Mouse (Mus musculus) liver, postnatal 0 days (tissue): Measurements from ENCODE around the gene Ccdc144b. TPM values are rescaled to one million over a fixed set of nuclear protein-coding genes. Genes with fewer than 3 reads are reported as not detected.

Source experiments
- ATAC-seq: fragments of 200-750 bp; cut with Nextera tagmentation; 2 replicates; pipeline ENCODE4 v1.8.0; 2017; ENCODE audit warnings: mild to moderate bottlenecking, moderate library complexity
- DNase-seq: peaks from one replicate; pipeline ENCODE4 v3.0.0-alpha.2; 2016
- H3K27ac ChIP-seq: fragments of 300-500 bp; sonication (generic); 2 replicates; pipeline ENCODE4 v1.5.1; 2014; ENCODE audit warnings: antibody characterized with exemption, moderate library complexity, mild to moderate bottlenecking, low read depth
- H3K27me3 ChIP-seq: fragments of 300-500 bp; sonication (generic); 2 replicates; pipeline ENCODE4 v1.6.1; 2014; ENCODE audit warnings: low read length, control low read depth, mixed read lengths; ENCODE audit not compliant: insufficient read depth
- H3K36me3 ChIP-seq: fragments of 300-500 bp; sonication (generic); replicated peaks from 2 replicates; pipeline ENCODE4 v1.6.1; 2014; ENCODE audit warnings: mild to moderate bottlenecking, control low read depth, low read length, moderate library complexity, mixed read lengths; ENCODE audit not compliant: insufficient read depth
- H3K4me1 ChIP-seq: fragments of 300-500 bp; sonication (generic); 2 replicates; pipeline ENCODE4 v1.6.1; 2014; ENCODE audit warnings: antibody characterized with exemption, mild to moderate bottlenecking, control low read depth; ENCODE audit not compliant: insufficient read depth
- H3K4me2 ChIP-seq: fragments of 300-500 bp; sonication (generic); 2 replicates; pipeline ENCODE4 v1.6.1; 2014; ENCODE audit warnings: low read depth, mild to moderate bottlenecking, low read length, moderate library complexity, mixed read lengths
- H3K4me3 ChIP-seq: fragments of 300-500 bp; sonication (generic); 2 replicates; pipeline ENCODE4 v1.5.1; 2014; ENCODE audit warnings: low read depth, low read length
- H3K9ac ChIP-seq: fragments of 300-500 bp; sonication (generic); replicated peaks from 2 replicates; pipeline ENCODE4 v1.6.1; 2014; ENCODE audit warnings: mild to moderate bottlenecking, moderate library complexity
- H3K9me3 ChIP-seq: fragments of 300-500 bp; sonication (generic); 2 replicates; pipeline ENCODE4 v1.6.1; 2016; ENCODE audit warnings: mild to moderate bottlenecking, control low read depth, low read length, mixed read lengths
- CTCF ChIP-seq: sonication (generic); IDR thresholded peaks from 2 replicates; pipeline ENCODE4 v1.5.1; 2016; ENCODE audit warnings: antibody characterized with exemption, low read depth
- EP300 ChIP-seq: IDR thresholded peaks from 2 replicates; pipeline ENCODE4 v1.6.1; 2016; ENCODE audit warnings: antibody characterized with exemption, low read depth, mild to moderate bottlenecking
- WGBS: fragments of 180-500 bp; shearing (Covaris S2); extraction: QIAGEN DNeasy Blood & Tissue Kit; methylation state at CpG from one replicate; pipeline ENCODE4 v1.1.7; 2014; ENCODE audit not compliant: insufficient replicate concordance; 5-methylcytosine and 5-hydroxymethylcytosine counted together
- polyA plus RNA-seq: library from polyadenylated mRNA; unstranded; fragments of >200 nt; fragmentation: Nextera tagmentation; extraction: Ambion mirVana; gene quantifications from 2 replicates; pipeline ENCODE4 v1.2.1, GENCODE M21; 2015

Ccdc144b gene
- polyA plus RNA-seq, 1 experiment from 2014 or later = not detected

DNA sequence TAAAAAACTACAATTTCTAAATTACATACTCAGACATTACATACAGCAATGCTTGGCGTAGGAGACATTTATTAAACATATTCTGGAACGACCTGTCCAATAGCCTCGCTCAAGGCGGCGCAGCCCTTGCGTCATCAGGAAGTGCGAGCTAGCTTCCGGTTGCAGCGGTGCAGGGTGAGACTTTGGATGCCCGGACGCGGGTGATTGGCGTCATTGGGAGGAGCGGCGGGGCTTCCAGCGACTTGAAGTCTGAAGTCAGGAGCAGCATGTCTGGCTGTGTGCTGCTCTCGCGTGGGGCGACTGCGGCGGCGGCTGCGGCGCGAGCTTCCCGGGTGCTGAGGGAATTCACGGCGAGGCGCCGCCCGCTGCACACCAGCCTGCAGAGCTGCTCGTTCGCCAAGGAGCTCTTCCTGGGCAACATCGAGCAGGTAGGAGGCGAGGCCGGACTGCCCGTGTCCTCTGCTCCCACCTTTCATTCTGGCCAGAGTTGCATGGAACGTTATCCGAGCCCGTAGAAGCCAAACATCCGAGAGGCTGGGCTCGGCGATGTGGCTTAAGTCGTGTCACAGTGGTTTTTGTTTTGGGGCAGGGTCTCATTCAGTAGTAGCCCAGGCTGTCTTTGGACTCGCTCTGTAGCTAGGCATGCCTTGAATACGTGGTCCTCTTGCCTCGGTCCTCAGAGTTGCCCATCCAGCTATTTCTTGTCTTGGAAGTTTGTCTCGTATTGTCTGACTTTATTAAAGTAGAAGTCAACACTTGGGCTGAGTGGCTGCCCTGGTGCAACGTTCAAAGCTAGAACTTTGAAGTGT lies 12.7 kb upstream of the Ccdc144b start, which contains the start of gene Acad9:
Acad9 (plus strand) TSS at position 137 of the 809 bp plus-strand sequence.
- Histone ChIP-seq H3K36me3 (0 out of 2 replicates have a peak, but pooled peaks cover 2% of the 10 kb centered on the region), H3K9me3 (no peaks in the 10 kb centered on the region), H3K27me3 (no peaks in the 10 kb centered on the region), H3K4me3 (peak within 1 kb of the TSS; percentile 95), H3K27ac (peak within 1 kb of the TSS; percentile 60; the same call in 1 of the 2 replicates), H3K9ac (peak within 1 kb of the TSS; percentile 91), H3K4me2 (peak within 1 kb of the TSS; percentile 77), H3K4me1 (peaks cover 13% of the 10 kb centered on the region)
- ATAC-seq (peak; percentile 97), DNase-seq (peak; percentile 95)
- under 1% methylated on average over 49 of the region's 49 CpGs for WGBS
- TF ChIP-seq CTCF (no peak), EP300 (no peak)

DNA sequence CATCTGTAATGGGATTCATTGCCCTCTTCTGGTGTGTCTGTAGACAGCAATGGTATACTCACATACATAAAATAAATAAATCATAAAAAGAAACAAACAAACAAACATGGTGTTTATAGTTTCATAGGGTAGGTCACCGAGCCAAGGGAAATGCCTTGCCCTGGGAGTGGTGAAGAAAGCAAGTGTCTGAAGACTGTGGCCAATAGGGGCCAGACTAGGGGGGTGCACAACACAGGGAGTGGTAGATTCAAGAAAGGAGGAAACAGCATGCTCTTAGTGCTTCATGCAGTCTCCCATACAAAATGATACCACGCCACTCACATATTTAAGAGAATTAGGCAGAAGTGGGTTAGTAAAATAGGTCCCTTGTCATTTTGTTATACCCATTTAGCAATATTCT lies 11.8 kb upstream of the Ccdc144b start:
- Histone ChIP-seq H3K4me2 (peak overlapping the region; percentile 77), H3K9ac (no peak overlapping the region), H3K27me3 (no peaks in the 10 kb centered on the region), H3K9me3 (no peaks in the 10 kb centered on the region), H3K4me3 (peak overlapping the region; percentile 95), H3K36me3 (0 out of 2 replicates have a peak, but pooled peaks cover 2% of the 10 kb centered on the region), H3K27ac (no peak overlapping the region), H3K4me1 (peaks cover 13% of the 10 kb centered on the region)
- TF ChIP-seq EP300 = no peak
- no peak for TF ChIP-seq CTCF
- WGBS = 85% methylated on average over 2 of the region's 2 CpGs
- no peak for ATAC-seq
- DNase-seq = no peak

DNA sequence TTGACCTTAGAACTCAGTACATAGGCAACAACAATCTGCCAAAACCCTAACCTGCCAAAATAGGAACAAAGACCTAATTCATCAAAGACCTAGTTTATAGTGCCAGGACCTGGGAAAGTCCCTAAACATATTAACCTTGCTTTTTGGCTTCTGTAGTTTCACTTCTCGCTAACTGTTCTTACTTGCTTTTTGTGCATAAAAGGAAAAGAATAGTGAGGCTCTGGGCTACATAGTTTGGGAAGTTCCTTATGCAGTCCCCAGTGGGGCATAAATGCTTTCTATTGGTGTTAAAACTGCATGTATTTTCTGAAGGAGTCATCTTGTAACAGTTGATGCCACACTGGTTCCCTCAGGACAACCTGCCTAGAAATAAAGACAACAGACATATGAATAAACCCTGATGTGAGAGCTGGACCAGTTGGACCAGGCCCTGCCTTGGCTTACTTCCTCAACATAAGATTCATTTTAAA lies 11.3 kb upstream of the Ccdc144b start:
- no peaks in the 10 kb centered on the region for H3K27me3 ChIP-seq
- WGBS = 76% methylated on average over 1 of the region's 1 CpGs
- ATAC-seq (no peak), DNase-seq (no peak)
- no peak overlapping the region for H3K9ac ChIP-seq
- no peak overlapping the region for H3K27ac ChIP-seq
- H3K4me3 ChIP-seq = no peak overlapping the region
- H3K4me2 ChIP-seq = no peak overlapping the region
- H3K4me1 ChIP-seq = peaks cover 13% of the 10 kb centered on the region
- H3K9me3 ChIP-seq = no peaks in the 10 kb centered on the region
- TF ChIP-seq CTCF (no peak), EP300 (no peak)
- no peaks in the 10 kb centered on the region for H3K36me3 ChIP-seq

DNA sequence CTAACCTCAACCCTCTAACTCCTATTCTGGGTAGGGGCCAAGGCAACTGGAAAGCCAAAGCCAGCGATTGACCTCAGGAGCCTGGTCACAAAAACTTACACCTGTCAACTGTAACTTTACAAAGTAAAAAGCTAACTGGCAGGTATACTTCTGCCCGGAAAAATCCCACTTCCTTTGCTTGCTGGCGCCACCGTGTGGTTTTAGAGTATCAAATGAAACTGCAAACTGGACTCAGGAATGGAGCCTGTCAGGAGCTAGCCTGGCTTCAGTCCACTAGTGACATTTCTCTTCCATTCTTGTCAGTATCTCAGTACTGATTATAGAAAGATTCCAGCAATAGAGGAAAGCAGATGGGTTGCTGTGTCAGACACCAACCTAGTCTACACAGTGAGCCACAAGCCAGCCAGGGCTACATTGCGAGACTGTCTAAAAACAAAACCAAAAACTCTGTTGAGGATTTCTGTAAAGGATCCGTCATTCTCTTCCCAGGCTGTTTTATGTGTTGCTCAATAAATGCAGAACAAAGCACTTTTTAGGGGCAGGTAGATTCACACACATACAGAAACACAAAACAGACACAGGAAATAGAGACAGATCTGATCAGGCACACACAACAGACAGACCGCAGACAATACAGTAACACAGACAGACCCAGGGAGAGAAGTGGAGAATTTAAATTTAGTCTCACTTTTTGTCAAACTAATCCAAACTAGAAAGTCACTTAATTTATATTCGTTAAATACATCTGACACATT lies 6.9 kb upstream of the Ccdc144b start:
- peak overlapping the region; percentile 14; the same call in 1 of the 2 replicates for H3K4me2 ChIP-seq
- 30% methylated on average over 8 of the region's 8 CpGs for WGBS

GRCm38 (mm10) chr3:36049106-36049505 lies 4.2 kb downstream of the Ccdc144b start:
- H3K9ac ChIP-seq = no peak overlapping the region
- H3K4me2 ChIP-seq = no peak overlapping the region
- H3K27ac ChIP-seq = no peak overlapping the region
- DNase-seq (no peak), ATAC-seq (no peak)
- no peaks in the 10 kb centered on the region for H3K36me3 ChIP-seq
- TF ChIP-seq EP300 (no peak), CTCF (no peak)
- no peak overlapping the region for H3K4me3 ChIP-seq
- no peaks in the 10 kb centered on the region for H3K27me3 ChIP-seq
- no peaks in the 10 kb centered on the region for H3K9me3 ChIP-seq
- 45% methylated on average over 1 of the region's 1 CpGs for WGBS
- H3K4me1 ChIP-seq = no peaks in the 10 kb centered on the region

More for the DNA sequence above, 6.9 kb upstream of the Ccdc144b start:
- Histone ChIP-seq H3K36me3 (no peaks in the 10 kb centered on the region), H3K27ac (no peak overlapping the region), H3K4me1 (peaks cover under 1% of the 10 kb centered on the region; the same call in 1 of the 2 replicates), H3K27me3 (no peaks in the 10 kb centered on the region), H3K4me3 (no peak overlapping the region), H3K9me3 (no peaks in the 10 kb centered on the region), H3K9ac (no peak overlapping the region)
- peak; percentile 40; the same call in 1 of the 2 replicates for ATAC-seq
- no peak for TF ChIP-seq EP300
- peak; percentile 79 for TF ChIP-seq CTCF
- DNase-seq = peak; percentile 73

DNA sequence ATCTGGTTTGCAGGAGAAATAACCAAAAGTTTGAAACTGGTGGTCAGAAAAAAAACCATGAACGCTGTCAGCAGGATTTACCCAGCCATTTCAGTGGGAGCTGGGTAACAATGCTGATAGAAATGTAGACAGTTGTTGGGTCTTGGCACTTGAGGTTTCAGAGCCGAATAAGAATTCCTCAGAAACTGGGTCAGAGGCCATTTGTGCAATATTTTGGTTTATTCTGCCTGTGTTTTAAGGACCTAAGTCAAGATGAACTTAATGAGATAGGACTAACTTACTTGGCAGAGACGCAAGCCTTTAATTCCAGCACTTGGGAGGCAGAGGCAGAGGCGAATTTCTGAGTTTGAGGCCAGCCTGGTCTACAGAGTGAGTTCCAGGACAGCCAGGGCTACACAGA lies 8.3 kb downstream of the Ccdc144b start:
- ATAC-seq = no peak
- no peaks in the 10 kb centered on the region for H3K27me3 ChIP-seq
- no peaks in the 10 kb centered on the region for H3K9me3 ChIP-seq
- no peak overlapping the region for H3K4me3 ChIP-seq
- H3K27ac ChIP-seq = no peak overlapping the region
- WGBS = 61% methylated on average over 4 of the region's 4 CpGs
- DNase-seq = no peak
- TF ChIP-seq CTCF (no peak), EP300 (no peak)
- H3K4me2 ChIP-seq = no peak overlapping the region
- no peaks in the 10 kb centered on the region for H3K4me1 ChIP-seq
- no peaks in the 10 kb centered on the region for H3K36me3 ChIP-seq
- H3K9ac ChIP-seq = no peak overlapping the region
